Mouse (Mus musculus) intestine, embryonic 14.5 days (tissue): ENCODE results near the gene Tcl1b2. TPM values are rescaled to one million over a fixed set of nuclear protein-coding genes. Genes with fewer than 3 reads are reported as not detected.
"Not testable (repeated sequence)": the region's sequence is repeated elsewhere in the genome, so short reads cannot be mapped to it uniquely, and the experiment has no call there.

Experiments used
- ATAC-seq: fragments of 200-750 bp; cut with Nextera tagmentation; replicated peaks from 2 replicates; pipeline ENCODE4 v1.8.0; 2017; ENCODE audit warnings: low read depth, moderate number of reproducible peaks, moderate TSS enrichment, moderate library complexity; ENCODE audit not compliant: low FRiP score, low TSS enrichment
- DNase-seq: peaks from one replicate; pipeline ENCODE4 v3.0.0-alpha.2; 2018; ENCODE audit warnings: low spot score
- H3K27ac ChIP-seq: fragments of 300-500 bp; sonication (generic); 2 replicates; pipeline ENCODE4 v1.5.1; 2014; ENCODE audit warnings: low read depth, mild to moderate bottlenecking, control low read depth
- H3K27me3 ChIP-seq: fragments of 300-500 bp; sonication (generic); replicated peaks from 2 replicates; pipeline ENCODE4 v1.6.1; 2014; ENCODE audit warnings: low read length, control low read depth; ENCODE audit not compliant: control insufficient read depth, insufficient read depth
- H3K36me3 ChIP-seq: fragments of 300-500 bp; sonication (generic); 2 replicates; pipeline ENCODE4 v1.6.1; 2014; ENCODE audit warnings: low read length, control low read depth; ENCODE audit not compliant: control insufficient read depth, insufficient read depth
- H3K4me1 ChIP-seq: fragments of 300-500 bp; sonication (generic); replicated peaks from 2 replicates; pipeline ENCODE4 v1.6.1; 2014; ENCODE audit warnings: low read length, control low read depth, mixed read lengths; ENCODE audit not compliant: control insufficient read depth, insufficient read depth
- H3K4me2 ChIP-seq: fragments of 300-500 bp; sonication (generic); 2 replicates; pipeline ENCODE4 v1.6.1; 2014; ENCODE audit warnings: low read length
- H3K4me3 ChIP-seq: fragments of 300-500 bp; sonication (generic); 2 replicates; pipeline ENCODE4 v1.5.1; 2014; ENCODE audit warnings: low read depth, low read length, control low read depth, mixed read lengths
- H3K9ac ChIP-seq: fragments of 300-500 bp; sonication (generic); 2 replicates; pipeline ENCODE4 v1.6.1; 2014; ENCODE audit warnings: mild to moderate bottlenecking, low read length
- H3K9me3 ChIP-seq: fragments of 300-500 bp; sonication (generic); 2 replicates; pipeline ENCODE4 v1.6.1; 2016; ENCODE audit warnings: low read length, control low read depth; ENCODE audit not compliant: control insufficient read depth
- WGBS: fragments of 180-500 bp; shearing (Covaris S2); extraction: QIAGEN DNeasy Blood & Tissue Kit; methylation state at CpG from one replicate; pipeline ENCODE4 v1.1.7; 2014; 5-methylcytosine and 5-hydroxymethylcytosine counted together
- polyA plus RNA-seq: library from polyadenylated mRNA; unstranded; fragments of >200 nt; fragmentation: Nextera tagmentation; extraction: Ambion mirVana; gene quantifications from 2 replicates; pipeline ENCODE4 v1.2.1, GENCODE M21; 2014

The Tcl1b2 gene
- polyA plus RNA-seq, 1 experiment from 2014 or later: not detected

GRCm38 (mm10) chr12:105116648-105117047 lies 29.2 kb upstream of the Tcl1b2 start:
- Histone ChIP-seq H3K36me3 (no peaks in the 10 kb centered on the region), H3K27ac (no peak overlapping the region), H3K27me3 (no peaks in the 10 kb centered on the region), H3K4me1 (no peaks in the 10 kb centered on the region), H3K9me3 (no peaks in the 10 kb centered on the region), H3K4me2 (no peak overlapping the region), H3K9ac (no peak overlapping the region), H3K4me3 (no peak overlapping the region)
- no peak for ATAC-seq
- DNase-seq: no peak
- WGBS: 96% methylated on average over 1 of the region's 1 CpGs

DNA sequence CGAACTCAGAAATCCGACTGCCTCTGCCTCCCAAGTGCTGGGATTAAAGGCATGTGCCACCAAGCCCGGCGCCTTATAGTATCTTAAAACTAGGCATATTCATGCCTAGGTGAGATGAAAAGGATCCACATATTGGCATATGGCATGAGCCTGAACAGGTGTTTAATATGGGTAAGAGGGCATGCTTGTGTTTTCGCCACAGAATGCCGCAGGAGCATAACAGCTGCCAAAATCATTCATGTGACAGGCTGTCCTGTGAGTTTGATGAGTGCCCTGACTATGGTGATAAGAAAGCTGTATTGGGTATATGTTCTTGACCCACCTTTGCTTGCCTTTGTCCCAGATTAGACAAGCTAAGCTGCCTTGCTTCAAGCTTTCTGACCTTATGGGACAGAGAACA lies 20.5 kb upstream of the Tcl1b2 start:
- Histone ChIP-seq H3K4me1 (no peaks in the 10 kb centered on the region), H3K36me3 (no peaks in the 10 kb centered on the region), H3K4me2 (no peak overlapping the region), H3K9ac (no peak overlapping the region), H3K27me3 (no peaks in the 10 kb centered on the region), H3K27ac (no peak overlapping the region), H3K9me3 (0 out of 2 replicates have a peak, but pooled peaks cover 4% of the 10 kb centered on the region), H3K4me3 (no peak overlapping the region)
- DNase-seq (no peak), ATAC-seq (no peak)
- WGBS: 91% methylated on average over 6 of the region's 6 CpGs

- H3K4me3 ChIP-seq: no peak overlapping the region
- no peak for DNase-seq
- H3K9ac ChIP-seq: no peak overlapping the region
- H3K36me3 ChIP-seq: no peaks in the 10 kb centered on the region
- H3K27ac ChIP-seq: no peak overlapping the region
- H3K4me1 ChIP-seq: no peaks in the 10 kb centered on the region
- WGBS: 76% methylated on average over 4 of the region's 4 CpGs
- no peaks in the 10 kb centered on the region for H3K27me3 ChIP-seq
- no peak for ATAC-seq
- 0 out of 2 replicates have a peak, but pooled peaks cover 4% of the 10 kb centered on the region for H3K9me3 ChIP-seq
- no peak overlapping the region for H3K4me2 ChIP-seq
Measured at GRCm38 (mm10) chr12:105126516-105126915, 19.3 kb upstream of the Tcl1b2 start.

GRCm38 (mm10) chr12:105127607-105128006 lies 18.2 kb upstream of the Tcl1b2 start:
- H3K36me3 ChIP-seq: no peaks in the 10 kb centered on the region
- H3K9ac ChIP-seq: no peak overlapping the region
- H3K4me2 ChIP-seq: no peak overlapping the region
- no peak overlapping the region for H3K27ac ChIP-seq
- no peak overlapping the region for H3K4me3 ChIP-seq
- H3K27me3 ChIP-seq: no peaks in the 10 kb centered on the region
- WGBS: 85% methylated on average over 2 of the region's 2 CpGs
- DNase-seq (no peak), ATAC-seq (no peak)
- 0 out of 2 replicates have a peak, but pooled peaks cover 4% of the 10 kb centered on the region for H3K9me3 ChIP-seq
- H3K4me1 ChIP-seq: no peaks in the 10 kb centered on the region

GRCm38 (mm10) chr12:105129494-105130205 lies 16.2 kb upstream of the Tcl1b2 start:
- not testable (repeated sequence) for H3K27me3 ChIP-seq, H3K4me3 ChIP-seq, H3K4me2 ChIP-seq, H3K9ac ChIP-seq, H3K4me1 ChIP-seq, H3K27ac ChIP-seq, H3K9me3 ChIP-seq, DNase-seq, ATAC-seq, H3K36me3 ChIP-seq
- 72% methylated on average over 3 of the region's 3 CpGs for whole genome bisulfite sequencing

DNA sequence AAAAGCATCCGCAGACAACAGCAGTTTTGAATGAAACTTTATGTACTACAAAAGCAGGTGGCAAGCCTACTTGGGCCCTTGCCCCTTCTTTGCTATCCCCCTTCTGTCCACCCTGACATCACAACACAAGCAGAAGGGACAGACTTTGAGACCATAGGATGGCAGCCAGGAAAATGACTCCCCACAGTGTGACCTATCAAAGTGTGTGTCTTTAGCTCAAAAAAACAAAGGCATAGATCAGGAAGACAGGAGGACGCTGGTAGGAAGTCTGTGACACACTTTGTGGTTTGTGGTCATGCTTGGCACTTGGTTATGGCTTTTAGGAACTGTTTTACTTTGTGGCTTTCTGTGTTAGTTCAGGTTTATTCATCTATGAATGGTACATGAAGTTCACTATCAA lies 11.6 kb upstream of the Tcl1b2 start:
- WGBS: 61% methylated on average over 2 of the region's 2 CpGs
- not testable (repeated sequence) for DNase-seq, H3K4me2 ChIP-seq, H3K36me3 ChIP-seq, H3K27me3 ChIP-seq, H3K4me3 ChIP-seq, H3K9me3 ChIP-seq, H3K27ac ChIP-seq, ATAC-seq, H3K4me1 ChIP-seq, H3K9ac ChIP-seq

DNA sequence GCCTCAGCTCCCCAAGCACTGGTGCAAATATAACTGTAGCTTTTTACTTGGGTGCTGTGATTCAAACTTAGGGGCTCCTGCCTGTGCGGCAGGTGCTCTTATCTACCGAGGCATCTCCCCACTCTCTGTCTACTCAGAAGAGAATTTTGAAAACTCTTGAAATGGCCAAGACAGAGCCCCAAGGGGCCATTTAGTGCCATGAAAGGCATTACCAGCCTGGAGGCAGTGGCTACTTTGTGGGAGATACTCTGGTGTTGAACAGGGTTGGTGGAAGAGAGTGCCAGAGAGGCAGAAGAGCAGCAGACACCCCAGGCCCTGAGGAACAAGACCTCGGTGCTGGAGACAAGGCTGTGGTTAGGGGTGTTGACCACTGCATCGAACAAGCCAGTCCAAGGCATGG lies 11.0 kb upstream of the Tcl1b2 start:
- H3K27ac ChIP-seq, ATAC-seq, H3K36me3 ChIP-seq, H3K9ac ChIP-seq, H3K4me2 ChIP-seq, H3K4me1 ChIP-seq, H3K27me3 ChIP-seq, H3K4me3 ChIP-seq, H3K9me3 ChIP-seq, DNase-seq: not testable (repeated sequence)
- WGBS: 85% methylated on average over 4 of the region's 4 CpGs

- not testable (repeated sequence) for DNase-seq, H3K27me3 ChIP-seq, H3K27ac ChIP-seq, ATAC-seq, H3K4me3 ChIP-seq, H3K4me1 ChIP-seq, H3K36me3 ChIP-seq, H3K9me3 ChIP-seq, H3K9ac ChIP-seq, H3K4me2 ChIP-seq
- WGBS: 59% methylated on average over 1 of the region's 1 CpGs
Measured at GRCm38 (mm10) chr12:105137729-105138128, 8.1 kb upstream of the Tcl1b2 start.

- H3K9ac ChIP-seq: no peak overlapping the region
- 95% methylated on average over 3 of the region's 3 CpGs for WGBS
Measured at GRCm38 (mm10) chr12:105143096-105143495, 2.7 kb upstream of the Tcl1b2 start.

More at GRCm38 (mm10) chr12:105143096-105143495, 2.7 kb upstream of the Tcl1b2 start:
- no peaks in the 10 kb centered on the region for H3K27me3 ChIP-seq
- H3K4me2 ChIP-seq: no peak overlapping the region
- H3K4me1 ChIP-seq: no peaks in the 10 kb centered on the region
- no peaks in the 10 kb centered on the region for H3K36me3 ChIP-seq
- H3K27ac ChIP-seq: no peak overlapping the region
- ATAC-seq (no peak), DNase-seq (no peak)
- no peak overlapping the region for H3K4me3 ChIP-seq
- H3K9me3 ChIP-seq: no peaks in the 10 kb centered on the region
